Mouse (Mus musculus): ENCODE results near the gene Sry. TPM values are rescaled to one million over a fixed set of nuclear protein-coding genes. Genes with fewer than 3 reads are reported as not detected.

Sry gene
- not detected in 2 replicates for polyA plus RNA-seq (2016; fragmentation: Nextera tagmentation; extraction: Ambion mirVana)

DNA sequence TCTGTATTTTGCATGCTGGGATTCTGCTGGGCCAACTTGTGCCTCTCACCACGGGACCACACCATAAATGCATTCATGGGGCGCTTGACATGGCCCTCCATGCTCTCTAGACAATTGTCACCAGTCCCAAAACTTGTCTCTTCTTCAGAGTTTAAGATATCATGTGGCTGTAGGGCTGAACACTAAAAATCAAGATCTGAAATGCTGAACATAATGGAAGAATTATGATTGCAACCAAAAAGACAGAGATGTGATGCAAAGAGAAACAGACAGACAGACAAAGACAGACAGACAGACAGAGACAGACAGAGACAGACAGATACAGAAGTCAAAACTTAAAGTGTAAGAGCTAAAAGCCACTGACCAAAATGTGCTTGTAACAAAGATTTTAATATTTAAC, at the start of gene Sry:
TSS of gene Sry (minus strand) at position 101 of the 400 bp plus-strand sequence.
- no peaks in the 10 kb centered on the region for H3K27me3 ChIP-seq
- no peak within 1 kb of the TSS for H3K4me2 ChIP-seq
- WGBS: 77% methylated on average over 2 of the region's 2 CpGs
- ATAC-seq (ENCODE audit: insufficient number of reproducible peaks, insufficient read depth, low FRiP score, low TSS enrichment, low read depth): no peak
- no peaks in the 10 kb centered on the region for H3K36me3 ChIP-seq
- H3K4me1 ChIP-seq (replicated peaks): no peaks in the 10 kb centered on the region
- no peak within 1 kb of the TSS for H3K27ac ChIP-seq
- no peaks in the 10 kb centered on the region for H3K9me3 ChIP-seq
- H3K9ac ChIP-seq (replicated peaks): no peak within 1 kb of the TSS
- H3K4me3 ChIP-seq (replicated peaks): no peak within 1 kb of the TSS

Other genes with a start within 250 kb of the Sry start
- not detected in 2 replicates for gene H2al2c, start 64.6 kb downstream of the Sry start, polyA plus RNA-seq (2016; fragmentation: Nextera tagmentation; extraction: Ambion mirVana)
- gene H2al2b, start 57.0 kb upstream of the Sry start, polyA plus RNA-seq (2016; fragmentation: Nextera tagmentation; extraction: Ambion mirVana): not detected in 2 replicates
- not detected in 2 replicates for gene Gm4064, start 132.5 kb upstream of the Sry start, polyA plus RNA-seq (2016; fragmentation: Nextera tagmentation; extraction: Ambion mirVana)
- not detected in 2 replicates for gene Rbmy, start 167.0 kb upstream of the Sry start, polyA plus RNA-seq (2016; fragmentation: Nextera tagmentation; extraction: Ambion mirVana)
- gene Gm10256, start 167.0 kb upstream of the Sry start, polyA plus RNA-seq (2016; fragmentation: Nextera tagmentation; extraction: Ambion mirVana): not detected in 2 replicates
- gene Gm10352, start 237.3 kb upstream of the Sry start, polyA plus RNA-seq (2016; fragmentation: Nextera tagmentation; extraction: Ambion mirVana): not detected in 2 replicates